Mouse (Mus musculus) spleen, adult 2 months (tissue): ENCODE data around the gene Oprm1.

Experiments
- CTCF ChIP-seq: fragments of 200-500 bp; IDR thresholded peaks from 2 replicates; pipeline ENCODE4 v1.5.1; 2011; ENCODE audit warnings: mild to moderate bottlenecking, inconsistent platforms; ENCODE audit not compliant: insufficient read depth, insufficient read length, insufficient replicate concordance; ENCODE audit errors: extremely low read depth
- POLR2A ChIP-seq: fragments of 200-500 bp; IDR thresholded peaks from 2 replicates; pipeline ENCODE4 v1.6.1; 2011; ENCODE audit warnings: low read depth, low read length, inconsistent platforms

DNA sequence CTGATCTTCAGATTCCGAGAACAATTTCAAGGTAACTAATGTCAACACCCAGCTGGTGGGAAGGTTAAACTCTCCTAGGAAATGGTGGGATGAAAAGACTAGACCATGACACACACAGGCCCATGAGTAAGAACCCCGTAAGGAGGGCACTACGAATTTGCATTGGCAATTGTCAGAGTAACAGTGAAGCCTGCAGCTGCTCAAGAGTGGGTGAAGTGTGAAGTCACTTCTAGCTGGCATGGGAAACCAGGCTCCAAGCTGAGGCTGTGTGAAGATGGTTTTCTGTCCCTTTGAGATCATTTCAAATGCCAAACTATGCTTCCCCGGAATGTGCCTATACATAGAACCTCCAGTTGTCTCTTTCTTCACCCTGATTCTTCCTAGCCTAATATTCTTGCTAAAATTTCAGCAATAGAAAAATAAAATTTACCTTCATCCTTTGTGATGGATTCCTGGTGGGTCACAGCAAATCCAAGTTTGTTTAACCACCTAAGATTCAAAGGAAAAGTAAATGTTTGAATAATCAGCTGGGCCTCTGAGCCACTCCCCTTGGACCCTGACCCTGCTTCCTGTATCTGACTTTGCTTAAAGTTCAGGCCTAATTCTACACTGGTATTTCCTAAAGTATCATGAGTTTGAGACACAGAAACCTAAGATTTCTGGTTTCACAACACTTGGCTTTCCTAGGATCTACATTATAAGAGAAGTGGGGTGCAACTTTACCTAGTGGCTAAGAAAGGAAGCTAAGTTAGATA, 178.5 kb downstream of the Oprm1 start:
- no peak for TF ChIP-seq POLR2A
- TF ChIP-seq CTCF: no peak
